Mouse (Mus musculus): ENCODE results near the gene Pop5.
A peak's percentile ranks its signal among the peaks of the same experiment; 100 is the strongest.

Pop5 gene

GRCm38 (mm10) chr5:115266340-115266739 is 30.7 kb downstream of the Pop5 start:
- DNase-seq (ENCODE audit: low spot score in 2 of 2): no peak

GRCm38 (mm10) chr5:115266787-115267468 is 31.3 kb downstream of the Pop5 start:
- DNase-seq (ENCODE audit: low spot score in 2 of 2): no peak

GRCm38 (mm10) chr5:115267469-115268045 is 31.9 kb downstream of the Pop5 start:
- DNase-seq (ENCODE audit: low spot score in 2 of 2): no peak

DNA sequence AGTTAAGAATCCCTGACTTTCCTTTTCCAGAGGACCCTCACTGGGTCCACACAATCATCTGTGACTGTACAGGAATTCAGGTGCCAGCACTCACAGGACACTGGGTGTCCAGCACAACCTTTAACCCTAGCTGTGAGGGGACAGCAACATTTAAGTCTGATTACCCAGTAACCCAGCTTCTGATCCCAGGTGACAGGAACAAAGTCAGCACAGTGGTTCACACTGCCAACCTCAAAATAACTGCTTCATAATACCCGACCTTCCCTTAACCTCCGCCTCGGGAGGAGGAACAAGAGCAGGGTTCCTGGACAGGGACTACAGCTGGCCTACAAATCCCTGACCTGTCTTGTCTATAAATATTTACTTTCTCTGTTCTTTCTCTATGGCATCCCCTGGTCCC is 32.6 kb downstream of the Pop5 start:
- DNase-seq (ENCODE audit: low spot score in 2 of 2): no peak

GRCm38 (mm10) chr5:115269969-115270368 is 34.3 kb downstream of the Pop5 start:
- DNase-seq (ENCODE audit: low spot score in 2 of 2): no peak

DNA sequence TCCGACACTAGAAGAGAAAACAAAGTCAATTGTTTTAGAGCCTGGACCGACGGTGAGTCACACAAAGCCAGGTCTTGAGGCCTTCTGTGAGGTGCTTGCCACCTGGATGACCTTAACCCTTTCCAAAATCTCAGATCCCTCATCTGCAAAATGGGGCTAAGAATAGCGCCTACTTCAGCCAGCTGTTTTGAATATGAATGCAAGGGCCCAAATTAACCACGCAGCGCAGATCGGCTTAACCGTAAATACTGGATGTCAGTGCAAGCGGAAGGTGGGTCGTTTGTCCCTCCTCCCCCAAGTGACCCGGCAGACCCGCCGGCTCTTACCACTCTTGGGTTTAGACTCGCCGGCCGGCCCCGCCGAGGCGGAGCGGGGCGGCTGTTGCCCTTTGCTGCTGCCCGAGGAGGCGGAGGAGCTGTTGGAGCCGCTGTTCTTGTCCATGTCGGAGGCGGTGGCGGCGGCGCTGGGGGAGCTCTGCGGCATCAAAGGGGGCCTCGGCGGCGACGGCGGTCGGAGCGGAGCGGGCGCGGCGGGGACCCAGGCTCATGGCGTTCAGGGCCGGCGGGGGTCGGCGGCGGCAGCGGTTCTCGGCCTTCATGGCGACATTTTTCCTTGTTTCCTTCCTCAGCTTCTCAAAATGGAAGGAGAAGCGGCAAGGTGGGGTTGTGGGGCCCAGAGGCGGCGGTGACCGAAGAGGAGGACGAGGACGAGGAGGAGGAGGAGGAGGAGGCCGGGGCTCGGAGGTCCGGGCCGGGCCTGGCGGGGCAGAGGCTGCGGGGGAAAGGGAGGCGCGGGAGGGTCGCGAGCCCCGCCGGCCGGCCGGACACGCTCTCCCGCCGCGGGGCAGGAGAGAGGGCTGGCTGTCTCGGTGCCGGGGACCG is 36.5 kb downstream of the Pop5 start:
- peak in 1 of 2 experiments; percentile 46 for DNase-seq (ENCODE audit: low spot score in 2 of 2)

- DNase-seq (ENCODE audit: low spot score in 2 of 2): peak; percentile 97 to 99
Observed at GRCm38 (mm10) chr5:115272812-115273548, 37.3 kb downstream of the Pop5 start, which contains the start of gene Rnf10. Gene Rnf10, minus strand, starts transcription at chr5:115272898.

GRCm38 (mm10) chr5:115273549-115274135 is 38.0 kb downstream of the Pop5 start:
- no peak for DNase-seq (ENCODE audit: low spot score in 2 of 2)

- no peak for DNase-seq (ENCODE audit: low spot score in 2 of 2)
Observed at GRCm38 (mm10) chr5:115274353-115274752, 38.7 kb downstream of the Pop5 start.

DNA sequence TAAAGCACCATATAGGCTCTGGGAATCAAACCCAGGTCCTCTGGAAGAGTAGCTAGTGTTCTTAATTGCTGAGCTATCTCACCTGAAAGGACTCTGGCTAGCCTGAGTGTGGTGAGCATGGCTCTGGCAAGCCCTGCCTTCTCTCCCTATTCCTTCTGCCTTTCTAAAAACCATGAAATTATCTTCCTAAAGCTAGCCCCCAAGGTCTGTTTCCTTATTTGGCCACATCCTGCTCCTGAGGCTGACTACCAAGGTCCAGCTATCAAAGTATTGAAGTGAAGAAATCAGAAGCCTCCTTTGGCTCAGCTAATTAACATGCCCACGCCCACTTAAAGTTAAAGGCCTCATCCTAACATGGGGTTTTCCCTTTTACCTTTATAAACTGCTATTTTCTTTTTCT is 39.1 kb downstream of the Pop5 start:
- no peak for DNase-seq (ENCODE audit: low spot score in 2 of 2)

- no peak for DNase-seq (ENCODE audit: low spot score in 2 of 2)
Observed at GRCm38 (mm10) chr5:115275998-115276397, 40.4 kb downstream of the Pop5 start.

DNA sequence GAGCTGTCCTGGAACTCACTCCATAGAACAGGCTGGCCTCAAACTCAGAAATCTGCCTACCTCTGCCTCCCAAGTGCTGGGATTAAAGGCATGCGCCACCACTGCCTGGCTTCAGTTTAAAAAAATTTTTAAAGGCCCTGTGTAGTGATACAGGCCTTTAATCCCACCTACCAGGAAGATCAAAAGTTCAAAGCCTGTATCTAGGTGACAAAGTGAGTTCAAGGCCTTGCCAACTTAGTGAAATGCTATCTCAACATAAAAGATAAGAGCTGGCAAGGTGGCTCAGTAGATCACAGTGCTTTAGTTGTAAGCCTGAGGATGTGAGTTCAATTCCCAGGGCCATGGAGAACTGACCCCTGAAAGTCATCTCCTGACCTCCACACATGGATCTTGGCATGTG is 42.4 kb downstream of the Pop5 start:
- no peak for DNase-seq (ENCODE audit: low spot score in 2 of 2)

DNA sequence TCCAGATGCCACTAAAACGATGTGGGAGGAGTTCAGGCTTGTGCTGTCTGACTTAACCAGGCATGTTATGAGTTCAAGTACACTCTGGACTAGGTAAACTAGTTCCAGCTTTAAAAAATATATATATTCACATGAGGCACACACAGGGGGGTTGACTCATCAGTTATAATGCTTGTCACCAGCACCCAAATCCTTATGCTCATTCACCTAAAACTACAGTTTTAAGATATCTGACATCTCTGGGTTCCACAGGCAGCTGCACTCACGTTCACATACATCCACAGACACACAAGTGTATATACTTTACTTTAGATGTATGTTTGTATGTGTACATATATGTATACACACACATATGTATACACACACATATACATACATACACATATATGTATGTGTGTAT is 43.1 kb downstream of the Pop5 start:
- DNase-seq (ENCODE audit: low spot score in 2 of 2): no peak

DNA sequence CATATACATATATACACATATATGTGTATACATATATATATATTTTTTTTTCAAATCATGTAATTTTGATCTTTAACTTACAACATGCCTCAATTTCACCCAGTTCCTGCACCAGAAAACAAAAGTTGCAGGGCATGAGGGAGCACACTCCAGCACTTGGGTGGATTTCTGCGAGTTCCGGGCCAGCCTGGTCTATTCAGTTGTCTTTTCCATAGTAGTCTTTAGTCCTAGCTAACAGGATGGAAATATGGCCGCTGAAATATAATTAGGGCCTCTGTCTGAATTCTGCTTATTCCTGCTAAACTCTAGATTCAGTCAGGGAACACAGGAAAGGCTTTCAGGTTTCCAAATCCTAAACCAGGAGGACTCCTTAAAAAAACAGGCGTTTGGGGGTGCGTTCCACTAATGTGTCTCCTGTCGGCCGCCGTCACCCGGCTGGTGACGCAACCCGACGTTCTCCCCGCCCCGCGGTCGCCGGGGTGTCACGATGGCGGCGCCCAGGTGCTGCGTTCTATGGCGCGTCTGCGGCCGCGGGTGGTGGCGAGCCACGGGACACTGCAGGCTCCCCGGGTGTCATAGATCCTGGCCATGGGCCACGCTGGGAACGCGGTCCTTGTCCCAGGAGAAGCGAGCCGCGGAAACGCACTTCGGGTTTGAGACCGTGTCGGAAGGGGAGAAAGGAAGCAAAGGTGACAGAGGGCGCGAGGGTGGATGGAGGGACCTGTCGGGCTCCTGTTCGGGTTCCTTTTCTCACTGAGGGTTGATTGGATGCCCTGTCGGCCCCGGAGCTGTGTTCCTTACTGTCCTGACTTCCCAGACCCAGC is 43.8 kb downstream of the Pop5 start, which contains the start of gene Coq5:
Gene Coq5 (plus strand): TSS at position 441 of the 824 bp plus-strand sequence.
- DNase-seq (ENCODE audit: low spot score in 2 of 2): peak; percentile 79 to 92

- DNase-seq (ENCODE audit: low spot score in 2 of 2): no peak
Observed at GRCm38 (mm10) chr5:115280050-115280687, 44.5 kb downstream of the Pop5 start.

GRCm38 (mm10) chr5:115284735-115285134 is 49.1 kb downstream of the Pop5 start:
- DNase-seq (ENCODE audit: low spot score in 2 of 2): no peak

DNA sequence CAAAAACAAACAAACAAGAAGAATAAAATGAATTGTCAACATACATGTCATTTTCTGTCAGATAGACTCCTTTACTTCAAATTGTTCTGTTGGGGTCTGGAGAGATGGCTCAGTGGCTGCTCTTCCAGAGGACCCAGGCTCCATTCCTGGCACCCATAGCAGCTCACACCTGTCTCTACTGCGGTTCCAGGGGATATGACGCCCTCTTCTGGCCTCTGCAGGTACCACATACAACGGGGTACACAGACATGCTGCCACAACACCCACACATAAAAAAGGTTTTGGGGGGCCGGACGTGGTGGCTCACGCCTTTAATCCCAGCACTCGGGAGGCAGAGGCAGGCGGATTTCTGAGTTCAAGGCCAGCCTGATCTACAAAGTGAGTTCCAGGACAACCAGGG is 58.5 kb downstream of the Pop5 start:
- no peak for DNase-seq (ENCODE audit: low spot score in 2 of 2)

Data from urinary bladder, adult 18-20 months (tissue).